Mouse (Mus musculus): ENCODE data around the gene Lipe. TPM values are rescaled to one million over a fixed set of nuclear protein-coding genes. Genes with fewer than 3 reads are reported as not detected.
A peak's percentile ranks its signal among the peaks of the same experiment; 100 is the strongest.
"Not testable (repeated sequence)": the region's sequence is repeated elsewhere in the genome, so short reads cannot be mapped to it uniquely, and the experiment has no call there.

Lipe gene
- polyA plus RNA-seq, 1 experiment from 2014 or later = 12.5 TPM

GRCm38 (mm10) chr7:25433781-25434560, 35.5 kb upstream of the Lipe start:
- H3K27ac ChIP-seq (ENCODE audit: low read length) = no peak overlapping the region
- H3K9ac ChIP-seq (ENCODE audit: low read depth, low read length) = no peak overlapping the region
- no peak for ATAC-seq
- no peaks in the 10 kb centered on the region for H3K27me3 ChIP-seq (ENCODE audit: control insufficient read depth, insufficient read depth, low read depth, low read length)
- H3K4me3 ChIP-seq (ENCODE audit: low read depth, low read length) = no peak overlapping the region
- 0 out of 2 replicates have a peak, but pooled peaks cover 2% of the 10 kb centered on the region for H3K4me1 ChIP-seq (ENCODE audit: control insufficient read depth, insufficient read depth, low read length)
- H3K9me3 ChIP-seq (replicated peaks; ENCODE audit: control insufficient read depth, low read length, poor library complexity, severe bottlenecking) = no peaks in the 10 kb centered on the region
- WGBS = 92% methylated on average over 9 of the region's 9 CpGs
- H3K36me3 ChIP-seq (ENCODE audit: control insufficient read depth, insufficient read depth, low read length) = no peaks in the 10 kb centered on the region
- H3K4me2 ChIP-seq (ENCODE audit: low read length) = no peak overlapping the region

GRCm38 (mm10) chr7:25433007-25433541, 34.6 kb upstream of the Lipe start:
- Histone ChIP-seq H3K9me3 (replicated peaks; ENCODE audit: control insufficient read depth, low read length, poor library complexity, severe bottlenecking) (no peaks in the 10 kb centered on the region), H3K4me1 (ENCODE audit: control insufficient read depth, insufficient read depth, low read length) (0 out of 2 replicates have a peak, but pooled peaks cover 2% of the 10 kb centered on the region), H3K36me3 (ENCODE audit: control insufficient read depth, insufficient read depth, low read length) (no peaks in the 10 kb centered on the region), H3K27me3 (ENCODE audit: control insufficient read depth, insufficient read depth, low read depth, low read length) (no peaks in the 10 kb centered on the region), H3K4me3 (ENCODE audit: low read depth, low read length) (no peak overlapping the region), H3K9ac (ENCODE audit: low read depth, low read length) (no peak overlapping the region), H3K27ac (ENCODE audit: low read length) (no peak overlapping the region), H3K4me2 (ENCODE audit: low read length) (no peak overlapping the region)
- WGBS = 15% methylated on average over 5 of the region's 5 CpGs
- no peak for ATAC-seq

DNA sequence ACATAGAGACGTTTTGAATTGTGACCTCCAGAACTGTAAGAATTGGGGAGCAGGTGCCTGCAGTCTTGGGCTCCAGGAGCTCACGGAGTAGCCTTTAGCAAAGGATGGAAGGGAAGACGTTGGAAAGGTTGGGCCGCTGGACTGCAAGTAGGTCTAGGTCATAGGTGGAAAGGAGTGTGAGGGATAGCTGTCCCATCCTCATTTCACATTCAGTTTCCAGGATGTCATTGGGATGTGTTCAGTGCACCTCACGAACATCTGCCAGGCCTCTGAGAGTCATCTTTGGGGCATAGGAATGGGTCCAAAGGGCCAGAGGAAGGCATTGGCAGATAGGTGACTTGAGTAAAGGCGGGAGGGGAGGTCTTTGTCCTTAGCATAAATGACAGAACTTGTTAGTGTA, 33.9 kb upstream of the Lipe start:
- no peak for ATAC-seq
- no peaks in the 10 kb centered on the region for H3K36me3 ChIP-seq (ENCODE audit: control insufficient read depth, insufficient read depth, low read length)
- WGBS = 91% methylated on average over 6 of the region's 6 CpGs
- H3K9ac ChIP-seq (ENCODE audit: low read depth, low read length) = no peak overlapping the region
- H3K27ac ChIP-seq (ENCODE audit: low read length) = no peak overlapping the region
- H3K4me3 ChIP-seq (ENCODE audit: low read depth, low read length) = no peak overlapping the region
- H3K9me3 ChIP-seq (replicated peaks; ENCODE audit: control insufficient read depth, low read length, poor library complexity, severe bottlenecking) = no peaks in the 10 kb centered on the region
- no peak overlapping the region for H3K4me2 ChIP-seq (ENCODE audit: low read length)
- 0 out of 2 replicates have a peak, but pooled peaks cover 2% of the 10 kb centered on the region for H3K4me1 ChIP-seq (ENCODE audit: control insufficient read depth, insufficient read depth, low read length)
- no peaks in the 10 kb centered on the region for H3K27me3 ChIP-seq (ENCODE audit: control insufficient read depth, insufficient read depth, low read depth, low read length)

DNA sequence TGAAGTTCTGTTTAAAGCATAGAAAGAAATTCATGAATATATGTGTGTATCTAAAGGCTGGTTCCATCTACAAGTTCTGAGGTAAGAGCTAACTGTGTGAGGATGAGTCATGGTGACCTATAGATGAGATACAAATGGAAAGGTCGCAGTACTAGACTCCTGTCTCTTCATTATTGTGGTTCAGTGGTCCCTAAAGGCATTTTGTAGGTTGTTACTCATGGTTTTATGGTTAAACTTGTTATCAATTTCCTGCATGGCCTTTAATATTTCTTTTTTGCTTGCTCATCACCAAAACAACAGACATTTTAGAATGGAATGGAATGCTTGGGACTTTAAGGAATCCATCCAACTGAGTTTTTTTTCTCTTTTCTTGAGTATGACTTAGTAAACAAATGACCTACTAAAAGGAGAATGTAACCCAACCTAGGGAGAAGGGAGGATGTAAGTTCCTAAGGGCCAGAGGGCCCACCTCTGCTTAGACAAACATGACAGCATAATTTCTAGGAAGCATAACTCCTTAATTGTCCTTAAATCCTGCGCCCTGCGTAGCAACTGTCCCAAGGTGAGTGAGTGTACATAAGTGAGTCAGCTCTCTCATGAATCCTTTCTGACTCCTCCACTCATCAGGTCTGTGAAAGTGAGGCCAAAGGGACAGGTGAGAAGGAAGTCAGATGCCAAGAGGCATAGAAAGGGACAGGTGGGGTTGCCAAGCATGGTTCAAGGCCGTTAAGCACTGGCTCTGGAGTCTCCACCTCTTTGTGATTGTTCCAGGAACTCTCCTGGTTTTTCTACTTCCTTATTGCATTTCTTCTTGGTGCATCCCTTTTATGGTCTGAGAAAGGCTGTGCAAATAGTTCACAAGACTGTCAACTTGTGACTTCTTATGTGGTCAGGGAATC, 31.6 kb upstream of the Lipe start:
- WGBS = 92% methylated on average over 4 of the region's 4 CpGs
- H3K27ac ChIP-seq (ENCODE audit: low read length) = no peak overlapping the region
- ATAC-seq = no peak

GRCm38 (mm10) chr7:25428321-25428720, 29.8 kb upstream of the Lipe start:
- Histone ChIP-seq H3K36me3 (ENCODE audit: control insufficient read depth, insufficient read depth, low read length) (no peaks in the 10 kb centered on the region), H3K4me2 (ENCODE audit: low read length) (no peak overlapping the region), H3K4me1 (ENCODE audit: control insufficient read depth, insufficient read depth, low read length) (0 out of 2 replicates have a peak, but pooled peaks cover 2% of the 10 kb centered on the region), H3K9ac (ENCODE audit: low read depth, low read length) (no peak overlapping the region), H3K9me3 (replicated peaks; ENCODE audit: control insufficient read depth, low read length, poor library complexity, severe bottlenecking) (no peaks in the 10 kb centered on the region), H3K27me3 (ENCODE audit: control insufficient read depth, insufficient read depth, low read depth, low read length) (no peaks in the 10 kb centered on the region), H3K4me3 (ENCODE audit: low read depth, low read length) (no peak overlapping the region), H3K27ac (ENCODE audit: low read length) (no peak overlapping the region)
- 87% methylated on average over 3 of the region's 3 CpGs for WGBS
- ATAC-seq = no peak

More for the DNA sequence above, 31.6 kb upstream of the Lipe start:
- H3K4me2 ChIP-seq (ENCODE audit: low read length) = no peak overlapping the region
- no peak overlapping the region for H3K9ac ChIP-seq (ENCODE audit: low read depth, low read length)
- H3K9me3 ChIP-seq (replicated peaks; ENCODE audit: control insufficient read depth, low read length, poor library complexity, severe bottlenecking) = no peaks in the 10 kb centered on the region
- no peaks in the 10 kb centered on the region for H3K36me3 ChIP-seq (ENCODE audit: control insufficient read depth, insufficient read depth, low read length)
- no peaks in the 10 kb centered on the region for H3K27me3 ChIP-seq (ENCODE audit: control insufficient read depth, insufficient read depth, low read depth, low read length)
- H3K4me1 ChIP-seq (ENCODE audit: control insufficient read depth, insufficient read depth, low read length) = 0 out of 2 replicates have a peak, but pooled peaks cover 2% of the 10 kb centered on the region
- no peak overlapping the region for H3K4me3 ChIP-seq (ENCODE audit: low read depth, low read length)

DNA sequence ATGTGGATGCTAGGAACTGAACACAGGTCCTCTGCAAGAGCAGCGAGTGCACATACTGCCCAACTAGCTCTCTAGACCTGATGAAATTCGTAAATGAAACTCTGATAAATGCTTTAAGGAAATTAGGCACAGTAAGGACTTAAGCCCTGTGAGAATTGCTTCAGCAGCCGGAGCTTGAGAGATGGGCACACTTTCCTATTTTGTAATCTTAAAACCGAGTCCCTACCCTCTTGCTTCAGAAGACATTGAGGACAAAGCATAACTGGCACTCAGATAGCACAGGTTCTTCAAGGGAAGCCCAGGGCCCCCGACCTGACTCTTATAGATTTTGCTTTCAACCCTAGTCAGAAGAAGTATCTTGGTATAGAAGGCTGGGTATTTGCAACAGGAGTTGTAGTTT, 28.6 kb upstream of the Lipe start:
- H3K27ac ChIP-seq (ENCODE audit: low read length) = no peak overlapping the region
- H3K4me3 ChIP-seq (ENCODE audit: low read depth, low read length) = no peak overlapping the region
- H3K36me3 ChIP-seq (ENCODE audit: control insufficient read depth, insufficient read depth, low read length) = no peaks in the 10 kb centered on the region
- no peak overlapping the region for H3K4me2 ChIP-seq (ENCODE audit: low read length)
- no peak for ATAC-seq
- no peaks in the 10 kb centered on the region for H3K4me1 ChIP-seq (ENCODE audit: control insufficient read depth, insufficient read depth, low read length)
- 80% methylated on average over 5 of the region's 5 CpGs for WGBS
- H3K27me3 ChIP-seq (ENCODE audit: control insufficient read depth, insufficient read depth, low read depth, low read length) = no peaks in the 10 kb centered on the region
- no peak overlapping the region for H3K9ac ChIP-seq (ENCODE audit: low read depth, low read length)
- no peaks in the 10 kb centered on the region for H3K9me3 ChIP-seq (replicated peaks; ENCODE audit: control insufficient read depth, low read length, poor library complexity, severe bottlenecking)

DNA sequence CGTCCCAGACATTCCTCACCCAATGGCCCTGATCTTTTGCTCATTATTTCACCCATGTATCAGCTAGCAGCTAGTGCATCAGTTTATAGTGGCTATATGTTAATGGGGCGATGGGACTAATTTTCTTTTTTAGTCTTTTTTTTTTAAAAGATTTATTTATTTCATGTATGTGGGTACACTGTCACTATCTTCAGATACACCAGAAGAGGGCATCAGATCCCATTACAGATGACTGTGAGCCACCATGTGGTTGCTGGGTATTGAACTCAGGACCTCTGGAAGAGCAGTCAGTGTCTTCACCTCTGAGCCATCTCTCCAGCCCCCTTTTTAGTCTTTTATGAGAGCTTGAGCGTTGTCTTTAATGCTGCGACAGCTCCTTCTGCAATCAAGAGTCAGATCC, 27.9 kb upstream of the Lipe start:
- H3K9me3 ChIP-seq (replicated peaks; ENCODE audit: control insufficient read depth, low read length, poor library complexity, severe bottlenecking); ATAC-seq; H3K9ac ChIP-seq (ENCODE audit: low read depth, low read length); H3K4me1 ChIP-seq (ENCODE audit: control insufficient read depth, insufficient read depth, low read length); H3K27ac ChIP-seq (ENCODE audit: low read length); H3K27me3 ChIP-seq (ENCODE audit: control insufficient read depth, insufficient read depth, low read depth, low read length); H3K4me2 ChIP-seq (ENCODE audit: low read length); H3K36me3 ChIP-seq (ENCODE audit: control insufficient read depth, insufficient read depth, low read length); H3K4me3 ChIP-seq (ENCODE audit: low read depth, low read length): not testable (repeated sequence)
- 87% methylated on average over 4 of the region's 4 CpGs for WGBS

GRCm38 (mm10) chr7:25424429-25424828, 25.9 kb upstream of the Lipe start:
- H3K9me3 ChIP-seq (replicated peaks; ENCODE audit: control insufficient read depth, low read length, poor library complexity, severe bottlenecking) = no peaks in the 10 kb centered on the region
- ATAC-seq = peak; percentile 67
- 34% methylated on average over 4 of the region's 4 CpGs for WGBS
- H3K9ac ChIP-seq (ENCODE audit: low read depth, low read length) = no peak overlapping the region
- no peak overlapping the region for H3K27ac ChIP-seq (ENCODE audit: low read length)
- H3K36me3 ChIP-seq (ENCODE audit: control insufficient read depth, insufficient read depth, low read length) = no peaks in the 10 kb centered on the region
- H3K4me1 ChIP-seq (ENCODE audit: control insufficient read depth, insufficient read depth, low read length) = no peaks in the 10 kb centered on the region
- no peak overlapping the region for H3K4me2 ChIP-seq (ENCODE audit: low read length)
- no peaks in the 10 kb centered on the region for H3K27me3 ChIP-seq (ENCODE audit: control insufficient read depth, insufficient read depth, low read depth, low read length)
- H3K4me3 ChIP-seq (ENCODE audit: low read depth, low read length) = no peak overlapping the region
